22 mouse cellular contexts compared by ENCODE assay signal in genomic region chr6:29947823-29948222, GRCm38 (mm10). TPM values are rescaled to one million over a fixed set of nuclear protein-coding genes. Genes with fewer than 3 reads are reported as not detected.
A peak's percentile ranks its signal among the peaks of the same experiment; 100 is the strongest.
DNase-seq lines count a peak whose midpoint lies in the region; ATAC-seq lines count a peak whose summit lies in the region.
"Had no signal": no experiment of that assay in that cellular context is flagged by ENCODE, and none has a peak within 500 bp of the region (broad histone marks: within the 10 kb centered on the region; RNA-seq: fewer than 3 reads in every experiment).

No protein-coding gene starts in this region.

- no peak for ATAC-seq in liver, embryonic 12.5 days
- ATAC-seq in erythroblast, adult 5-6 weeks (replicated peaks; ENCODE audit: low FRiP score, poor library complexity, severe bottlenecking): no peak

- H3K9me3 ChIP-seq in heart, embryonic 10.5 days: no peaks in the 10 kb centered on the region
- H3K9me3 ChIP-seq in liver, embryonic 12.5 days (replicated peaks): no peaks in the 10 kb centered on the region
- H3K9me3 ChIP-seq: forebrain, embryonic 12.5 days; heart, embryonic 12.5 days; hindbrain, embryonic 12.5 days; lung, embryonic 15.5 days; neural tube, embryonic 12.5 days had no signal

- H3K4me2 ChIP-seq in liver, embryonic 12.5 days: no peak overlapping the region
- H3K4me2 ChIP-seq: forebrain, embryonic 12.5 days; heart, embryonic 12.5 days; hindbrain, embryonic 12.5 days; lung, embryonic 15.5 days; neural tube, embryonic 12.5 days had no signal

- H3K36me3 ChIP-seq in heart, embryonic 10.5 days: no peaks in the 10 kb centered on the region; the same call in 1 of the 2 replicates
- no peaks in the 10 kb centered on the region for H3K36me3 ChIP-seq in liver, embryonic 12.5 days
- H3K36me3 ChIP-seq: forebrain, embryonic 12.5 days; hindbrain, embryonic 12.5 days; lung, embryonic 15.5 days; neural tube, embryonic 12.5 days had no signal

- H3K9ac ChIP-seq in liver, embryonic 12.5 days: no peak overlapping the region
- H3K9ac ChIP-seq: forebrain, embryonic 12.5 days; heart, embryonic 12.5 days; hindbrain, embryonic 12.5 days; liver, embryonic 14.5 days; lung, embryonic 15.5 days; neural tube, embryonic 12.5 days had no signal

- DNase-seq in heart, adult 11 months: peak; percentile 67
- no peak for DNase-seq in heart, embryonic 10.5 days (ENCODE audit: low spot score)
- DNase-seq in R1 (ENCODE audit: low read depth, low spot score): peak; percentile 32
- peak; percentile 28 to 32 for DNase-seq in kidney, adult 8-10 months
- DNase-seq in kidney, postnatal 36 days: peak; percentile 28 to 32
- DNase-seq: adrenal gland, postnatal 36 days; cerebellum, adult 9-10 months; heart, postnatal 10 days; lung, postnatal 4 days; midbrain, embryonic 14.5 days; right cerebral cortex, postnatal 25 days had no signal

- WGBS in heart, embryonic 10.5 days: 66% methylated on average over 6 of the region's 6 CpGs
- 56% methylated on average over 6 of the region's 6 CpGs for WGBS in liver, embryonic 12.5 days (ENCODE audit: insufficient replicate concordance)

- no peak overlapping the region for H3K27ac ChIP-seq in heart, embryonic 10.5 days
- no peak overlapping the region for H3K27ac ChIP-seq in liver, embryonic 12.5 days
- H3K27ac ChIP-seq: forebrain, embryonic 12.5 days; hindbrain, embryonic 12.5 days; kidney, postnatal 0 days; left cerebral cortex, adult 2 months; liver, embryonic 14.5 days; lung, embryonic 15.5 days; neural tube, embryonic 12.5 days had no signal

- H3K27me3 ChIP-seq in heart, embryonic 10.5 days (ENCODE audit: insufficient read depth, poor library complexity, severe bottlenecking): no peaks in the 10 kb centered on the region
- H3K27me3 ChIP-seq in liver, embryonic 12.5 days (replicated peaks): no peaks in the 10 kb centered on the region
- H3K27me3 ChIP-seq: forebrain, embryonic 12.5 days; heart, embryonic 12.5 days; hindbrain, embryonic 12.5 days; lung, embryonic 15.5 days; neural tube, embryonic 12.5 days had no signal

- no peaks in the 10 kb centered on the region for H3K4me1 ChIP-seq in heart, embryonic 10.5 days
- no peaks in the 10 kb centered on the region for H3K4me1 ChIP-seq in liver, embryonic 12.5 days
- H3K4me1 ChIP-seq: forebrain, embryonic 12.5 days; heart, embryonic 12.5 days; hindbrain, embryonic 12.5 days; lung, embryonic 15.5 days; neural tube, embryonic 12.5 days had no signal

- no peak overlapping the region for H3K4me3 ChIP-seq in heart, embryonic 10.5 days
- no peak overlapping the region for H3K4me3 ChIP-seq in liver, embryonic 12.5 days
- H3K4me3 ChIP-seq: erythroblast, embryonic 14.5 days; forebrain, embryonic 12.5 days; heart, embryonic 12.5 days; hindbrain, embryonic 12.5 days; left cerebral cortex, adult 2 months; lung, embryonic 15.5 days; neural tube, embryonic 12.5 days had no signal

RNA-seq across cellular contexts. Expression of gene Strip2, which starts 31.0 kb away (rescaled TPM):
- 7.3 and 19.5 TPM in 2 replicates for polyA plus RNA-seq in heart, embryonic 10.5 days (2016; fragmentation: Nextera tagmentation; extraction: Ambion mirVana)
- 0.54 and 0.72 TPM in 2 replicates for polyA plus RNA-seq in liver, embryonic 12.5 days (2016; fragmentation: Nextera tagmentation; extraction: Ambion mirVana)
- total RNA-seq in erythroblast, adult 5-6 weeks (2015; ENCODE audit: low replicate concordance): 0.19 and 1.9 TPM in 2 replicates
- total RNA-seq in erythroblast, adult 5-6 weeks (2017; ENCODE audit: low replicate concordance): 0.77 and 2.6 TPM in 2 replicates
